Mouse (Mus musculus) thymus, adult 2 months (tissue): ENCODE results near the gene Bst1. TPM values are rescaled to one million over a fixed set of nuclear protein-coding genes. Genes with fewer than 3 reads are reported as not detected.

ENCODE experiments used
- DNase-seq: peaks from one replicate; pipeline ENCODE4 v3.0.0; 2021
- H3K27ac ChIP-seq: fragments of 200-500 bp; 2 replicates; pipeline ENCODE4 v1.5.1; 2012; ENCODE audit warnings: low read length, control low read depth; ENCODE audit not compliant: control insufficient read depth, insufficient read depth
- H3K27me3 ChIP-seq: fragments of 200-500 bp; 2 replicates; pipeline ENCODE4 v1.6.1; 2012; ENCODE audit warnings: mild to moderate bottlenecking, low read length, moderate library complexity, mixed read lengths; ENCODE audit not compliant: control insufficient read depth, insufficient read depth
- H3K36me3 ChIP-seq: fragments of 200-500 bp; 2 replicates; pipeline ENCODE4 v1.6.1; 2012; ENCODE audit warnings: mild to moderate bottlenecking, low read length, moderate library complexity; ENCODE audit not compliant: control insufficient read depth, insufficient read depth
- H3K4me1 ChIP-seq: fragments of 200-500 bp; replicated peaks from 2 replicates; pipeline ENCODE4 v1.6.1; 2012; ENCODE audit warnings: low read length; ENCODE audit not compliant: control insufficient read depth, insufficient read depth
- H3K4me3 ChIP-seq: fragments of 200-500 bp; 2 replicates; pipeline ENCODE4 v1.5.1; 2012; ENCODE audit warnings: mild to moderate bottlenecking, low read length, control low read depth, moderate library complexity; ENCODE audit not compliant: control insufficient read depth, insufficient read depth
- CTCF ChIP-seq: fragments of 200-500 bp; IDR thresholded peaks from 2 replicates; pipeline ENCODE4 v1.5.1; 2012; ENCODE audit warnings: mild to moderate bottlenecking, control low read depth, low read length, moderate library complexity, borderline replicate concordance; ENCODE audit not compliant: control insufficient read depth, poor library complexity, insufficient read depth; ENCODE audit errors: extremely low read depth
- POLR2A ChIP-seq: fragments of 200-500 bp; IDR thresholded peaks from 2 replicates; pipeline ENCODE4 v1.6.1; 2012; ENCODE audit warnings: mild to moderate bottlenecking, low read length, control low read depth, moderate library complexity; ENCODE audit not compliant: control insufficient read depth, poor library complexity, insufficient read depth; ENCODE audit errors: extremely low read depth
- WGBS: fragments of 180-500 bp; shearing (Covaris S2); methylation state at CpG from one replicate; pipeline ENCODE4 v1.1.7; 2018; 5-methylcytosine and 5-hydroxymethylcytosine counted together
- polyA plus RNA-seq: library from polyadenylated mRNA; depleted of rRNA; stranded (reverse); fragments of >200 nt; gene quantifications from 2 replicates; pipeline ENCODE4 v1.2.3, GENCODE M21; 2012

The Bst1 gene
- polyA plus RNA-seq, 1 experiment: 2.6 TPM

- H3K36me3 ChIP-seq: no peaks in the 10 kb centered on the region
- H3K4me3 ChIP-seq: peak within 1 kb of the TSS; percentile 30
- DNase-seq: no peak
- TF ChIP-seq CTCF (no peak), POLR2A (no peak)
- no peak within 1 kb of the TSS for H3K27ac ChIP-seq
- peaks cover 8% of the 10 kb centered on the region for H3K4me1 ChIP-seq
- H3K27me3 ChIP-seq: no peaks in the 10 kb centered on the region
These were observed 49.6 kb downstream of the Bst1 start, which contains the start of gene Cd38 for GRCm38 (mm10) chr5:43868253-43868652. Gene Cd38 (plus strand): TSS chr5:43868553.

DNA sequence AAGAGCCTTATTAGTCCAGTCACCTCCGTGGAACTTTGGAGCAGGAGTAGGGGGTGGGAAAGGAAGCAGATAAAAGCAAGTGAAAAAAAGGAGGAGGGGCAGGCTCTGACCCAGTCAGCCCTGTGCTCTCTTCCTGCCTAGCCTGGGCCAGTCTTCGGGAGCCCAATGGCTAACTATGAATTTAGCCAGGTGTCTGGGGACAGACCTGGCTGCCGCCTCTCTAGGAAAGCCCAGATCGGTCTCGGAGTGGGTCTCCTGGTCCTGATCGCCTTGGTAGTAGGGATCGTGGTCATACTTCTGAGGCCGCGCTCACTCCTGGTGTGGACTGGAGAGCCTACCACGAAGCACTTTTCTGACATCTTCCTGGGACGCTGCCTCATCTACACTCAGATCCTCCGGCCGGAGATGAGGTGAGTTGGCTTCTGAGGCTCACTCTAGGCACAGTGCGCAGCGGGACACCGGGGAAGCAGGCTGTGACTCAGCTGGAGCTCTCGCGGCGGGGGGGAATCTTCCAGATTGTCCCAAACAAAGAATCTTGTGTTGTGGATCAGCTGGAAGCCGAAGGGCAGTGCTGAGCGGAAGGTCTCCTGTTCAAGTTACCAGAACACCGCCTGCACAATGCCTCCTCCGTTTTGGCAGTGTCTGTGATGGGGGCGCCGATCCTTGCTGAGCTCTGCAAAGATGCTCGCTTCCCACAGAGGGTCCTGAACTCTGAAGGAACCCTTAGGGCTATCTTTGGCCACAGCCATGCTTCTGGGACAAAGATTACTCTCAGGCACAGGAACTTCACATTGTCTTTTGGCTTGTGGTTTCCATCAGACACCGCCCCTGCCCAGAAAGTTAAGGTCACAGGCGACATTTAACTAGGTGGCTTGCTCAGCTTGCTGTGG lies 50.3 kb downstream of the Bst1 start:
- peak overlapping the region; percentile 30 for H3K4me3 ChIP-seq
- H3K27me3 ChIP-seq: no peaks in the 10 kb centered on the region
- peak; percentile 7 for DNase-seq
- WGBS: 14% methylated on average over 28 of the region's 28 CpGs
- TF ChIP-seq POLR2A (no peak), CTCF (no peak)
- H3K36me3 ChIP-seq: no peaks in the 10 kb centered on the region
- peaks cover 8% of the 10 kb centered on the region for H3K4me1 ChIP-seq
- no peak overlapping the region for H3K27ac ChIP-seq

DNA sequence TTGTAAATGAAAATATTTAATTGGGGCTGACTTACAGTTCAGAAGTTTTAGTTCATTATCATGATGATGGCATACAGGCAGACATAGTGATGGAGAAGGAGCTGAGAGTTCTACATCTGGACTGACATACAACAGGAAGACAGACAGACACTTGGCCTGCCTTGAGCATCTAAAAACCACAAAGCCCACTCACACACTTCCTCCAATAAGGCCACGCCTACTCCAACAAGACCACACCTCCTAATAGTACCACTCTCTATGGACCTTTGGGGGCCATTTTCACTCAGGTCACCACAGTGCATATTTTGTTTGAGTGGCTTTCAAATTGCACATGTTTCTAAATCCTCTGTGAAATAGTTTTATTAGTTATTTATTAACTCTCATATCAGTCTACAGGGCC lies 53.2 kb downstream of the Bst1 start:
- WGBS: 54% methylated on average over 1 of the region's 1 CpGs
- H3K4me1 ChIP-seq: peaks cover 8% of the 10 kb centered on the region
- TF ChIP-seq CTCF (no peak), POLR2A (no peak)
- no peak overlapping the region for H3K4me3 ChIP-seq
- H3K27me3 ChIP-seq: no peaks in the 10 kb centered on the region
- no peaks in the 10 kb centered on the region for H3K36me3 ChIP-seq
- H3K27ac ChIP-seq: no peak overlapping the region
- no peak for DNase-seq

GRCm38 (mm10) chr5:43872652-43873051 lies 54.0 kb downstream of the Bst1 start:
- no peak for DNase-seq
- H3K27ac ChIP-seq: no peak overlapping the region
- peaks cover 8% of the 10 kb centered on the region for H3K4me1 ChIP-seq
- no peaks in the 10 kb centered on the region for H3K36me3 ChIP-seq
- WGBS: 89% methylated on average over 1 of the region's 1 CpGs
- no peaks in the 10 kb centered on the region for H3K27me3 ChIP-seq
- no peak overlapping the region for H3K4me3 ChIP-seq
- no peak for TF ChIP-seq CTCF
- TF ChIP-seq POLR2A: no peak

DNA sequence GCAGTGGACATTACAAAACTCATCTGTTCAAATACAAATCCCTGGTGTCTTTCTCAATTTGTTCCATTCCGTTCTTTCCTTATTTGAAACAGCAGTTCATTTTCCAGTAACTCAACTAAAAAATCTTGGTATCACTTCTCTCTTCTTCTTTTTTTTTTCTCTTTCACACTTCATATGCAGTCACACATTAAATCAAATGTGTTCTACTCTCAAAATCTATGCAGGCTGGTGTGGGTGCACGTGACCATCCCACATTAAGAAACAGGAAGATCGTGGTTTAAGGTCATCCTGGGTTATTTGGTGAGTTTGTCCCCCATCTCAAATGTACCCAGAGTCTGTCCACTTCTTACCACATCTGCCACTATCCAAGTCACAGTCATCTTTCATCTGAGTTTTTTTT lies 63.3 kb downstream of the Bst1 start:
- TF ChIP-seq CTCF: no peak
- TF ChIP-seq POLR2A: no peak
- H3K4me1 ChIP-seq: no peaks in the 10 kb centered on the region
- no peak for DNase-seq
- no peak overlapping the region for H3K27ac ChIP-seq
- no peak overlapping the region for H3K4me3 ChIP-seq
- no peaks in the 10 kb centered on the region for H3K36me3 ChIP-seq
- H3K27me3 ChIP-seq: no peaks in the 10 kb centered on the region
- 24% methylated on average over 3 of the region's 3 CpGs for WGBS

DNA sequence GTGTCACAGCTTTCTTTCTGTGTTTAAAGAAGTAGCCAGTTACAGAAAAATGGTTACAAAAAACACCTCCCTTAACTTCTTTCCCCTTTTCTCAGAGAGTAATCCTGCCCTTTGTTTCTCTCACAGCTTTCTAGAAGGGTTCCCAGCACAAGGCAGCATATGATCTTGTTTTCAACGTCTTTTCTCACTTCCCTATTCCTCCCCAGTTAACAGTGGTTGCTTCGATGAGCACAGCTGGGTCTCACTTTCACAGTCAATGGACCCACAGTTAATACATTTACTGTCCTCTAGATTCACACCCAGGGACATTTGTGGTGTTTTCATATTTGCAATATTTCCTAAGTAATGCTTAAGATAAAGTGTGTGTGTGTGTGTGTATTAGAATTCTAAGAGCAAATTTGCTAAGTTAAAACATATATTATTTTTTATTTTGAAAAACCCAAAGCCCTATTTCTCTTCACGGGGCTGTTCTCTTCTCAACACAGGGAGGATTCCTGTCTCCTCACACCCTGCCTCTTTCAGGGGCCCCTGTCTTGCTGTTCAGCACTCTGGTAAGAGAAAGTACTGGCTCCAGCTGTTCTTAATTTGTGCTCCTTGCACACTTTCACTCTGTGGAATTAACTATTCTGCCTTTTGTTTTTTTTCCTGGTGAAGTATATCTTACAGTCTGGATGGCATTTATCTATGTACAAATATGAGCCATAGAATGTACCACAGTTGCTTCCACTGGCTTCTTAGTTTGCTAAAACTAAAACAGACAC lies 66.6 kb downstream of the Bst1 start:
- H3K4me3 ChIP-seq: no peak overlapping the region
- H3K4me1 ChIP-seq: no peaks in the 10 kb centered on the region
- H3K36me3 ChIP-seq: no peaks in the 10 kb centered on the region
- 19% methylated on average over 3 of the region's 3 CpGs for WGBS
- TF ChIP-seq POLR2A: no peak
- TF ChIP-seq CTCF: no peak
- H3K27me3 ChIP-seq: no peaks in the 10 kb centered on the region
- H3K27ac ChIP-seq: no peak overlapping the region
- DNase-seq: no peak
